Mouse (Mus musculus) bone marrow macrophage, adult 2 months (primary cell): Measurements from ENCODE around the gene Lim2.

Experiments
- CTCF ChIP-seq: IDR thresholded peaks from 2 replicates; pipeline ENCODE4 v1.5.1; 2012; ENCODE audit warnings: low read depth, mild to moderate bottlenecking, low read length, moderate library complexity
- POLR2A ChIP-seq: IDR thresholded peaks from 2 replicates; pipeline ENCODE4 v1.6.1; 2012; ENCODE audit warnings: mild to moderate bottlenecking, low read depth, low read length, borderline replicate concordance

DNA sequence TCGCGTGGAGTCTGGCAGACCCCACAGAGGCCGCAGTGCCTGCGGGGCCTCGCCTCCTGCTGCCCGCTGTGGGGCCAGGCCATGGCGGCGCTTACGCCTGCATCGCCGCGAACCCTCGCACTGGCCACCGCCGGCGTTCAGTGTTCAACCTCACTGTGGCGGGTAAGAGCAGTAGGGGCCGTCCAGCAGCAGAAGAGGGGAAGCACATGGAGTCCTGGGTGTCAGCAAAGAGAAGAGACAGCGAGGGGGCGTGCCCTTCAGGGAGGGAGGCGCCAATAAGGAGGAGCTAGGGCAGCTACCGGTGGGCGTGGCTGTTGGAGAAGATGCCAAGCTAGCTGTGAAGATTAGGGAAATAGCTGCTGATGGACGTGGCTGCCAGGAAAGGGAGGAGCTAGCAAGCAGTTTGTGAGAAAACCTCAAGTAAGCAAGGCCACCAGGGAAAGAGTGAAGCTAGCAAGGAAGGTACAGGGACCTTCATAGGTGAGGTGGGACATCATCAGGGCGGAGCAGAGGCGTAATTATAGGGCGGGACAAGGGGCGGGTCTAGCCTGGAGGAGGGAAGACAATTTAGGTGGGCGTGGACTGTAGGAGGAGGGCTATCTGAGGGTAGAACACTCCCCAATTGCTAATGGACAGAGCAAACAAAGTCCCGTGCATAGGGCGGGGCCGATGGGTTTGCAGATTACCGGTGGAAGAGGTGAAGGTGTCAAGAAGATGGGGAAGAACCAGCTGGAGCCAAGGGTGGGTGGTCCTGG, 38.1 kb downstream of the Lim2 start:
- TF ChIP-seq POLR2A: no peak
- TF ChIP-seq CTCF: no peak; the same call in 1 of the 2 replicates
